Mouse (Mus musculus) heart, embryonic 15.5 days (tissue): ENCODE measurements at regions not wholly inside any gene's neighbourhood (a gene's known extent, or its start where the extent isn't known, plus 50 kb on each side); places are given as distances from the start of the nearest gene placed in this dataset.

Source experiments
- ATAC-seq: fragments of 200-750 bp; cut with Nextera tagmentation; replicated peaks from 2 replicates; pipeline ENCODE4 v1.8.0; 2017; ENCODE audit warnings: low read depth, moderate TSS enrichment; ENCODE audit not compliant: insufficient number of reproducible peaks, insufficient read depth, low FRiP score
- H3K27ac ChIP-seq: fragments of 300-500 bp; sonication (generic); 2 replicates; pipeline ENCODE4 v1.5.1; 2015; ENCODE audit warnings: mild to moderate bottlenecking, inconsistent platforms
- H3K27me3 ChIP-seq: fragments of 300-500 bp; sonication (generic); 2 replicates; pipeline ENCODE4 v1.6.1; 2015; ENCODE audit warnings: inconsistent platforms
- H3K36me3 ChIP-seq: fragments of 300-500 bp; sonication (generic); 2 replicates; pipeline ENCODE4 v1.6.1; 2015; ENCODE audit warnings: mild to moderate bottlenecking, inconsistent platforms
- H3K4me1 ChIP-seq: fragments of 300-500 bp; sonication (generic); replicated peaks from 2 replicates; pipeline ENCODE4 v1.6.1; 2015; ENCODE audit warnings: inconsistent platforms
- H3K4me2 ChIP-seq: fragments of 300-500 bp; sonication (generic); 2 replicates; pipeline ENCODE4 v1.6.1; 2015; ENCODE audit warnings: inconsistent platforms, mild to moderate bottlenecking, moderate library complexity
- H3K4me3 ChIP-seq: fragments of 300-500 bp; sonication (generic); 2 replicates; pipeline ENCODE4 v1.5.1; 2015; ENCODE audit warnings: mild to moderate bottlenecking, inconsistent platforms
- H3K9ac ChIP-seq: fragments of 300-500 bp; sonication (generic); 2 replicates; pipeline ENCODE4 v1.6.1; 2015; ENCODE audit warnings: mild to moderate bottlenecking, inconsistent platforms
- H3K9me3 ChIP-seq: fragments of 300-500 bp; sonication (generic); replicated peaks from 2 replicates; pipeline ENCODE4 v1.6.1; 2016; ENCODE audit warnings: inconsistent platforms
- WGBS: fragments of 180-500 bp; shearing (Covaris S2); methylation state at CpG from one replicate; pipeline ENCODE4 v1.1.7; 2015; ENCODE audit warnings: mixed read lengths; 5-methylcytosine and 5-hydroxymethylcytosine counted together

- ATAC-seq, result peak; percentile 70
- no peaks in the 10 kb centered on the region for H3K36me3 ChIP-seq
- WGBS, result under 1% methylated on average over 40 of the region's 40 CpGs
- H3K9me3 ChIP-seq, result no peaks in the 10 kb centered on the region
- peak overlapping the region; percentile 95 for H3K4me3 ChIP-seq
- peaks cover 39% of the 10 kb centered on the region for H3K4me1 ChIP-seq
- H3K27me3 ChIP-seq, result peaks cover 9% of the 10 kb centered on the region; the same call in 1 of the 2 replicates
- H3K9ac ChIP-seq, result peak overlapping the region; percentile 75
- peak overlapping the region; percentile 88 for H3K27ac ChIP-seq
- peak overlapping the region; percentile 94 for H3K4me2 ChIP-seq
Observed at GRCm38 (mm10) chr9:67632521-67633025, 73.1 kb upstream of the Tln2 start.

GRCm38 (mm10) chr9:67633026-67633741 is 73.7 kb upstream of the Tln2 start:
- Histone ChIP-seq H3K4me1 (peaks cover 39% of the 10 kb centered on the region), H3K4me3 (peak overlapping the region; percentile 95), H3K9ac (peak overlapping the region; percentile 75), H3K4me2 (peak overlapping the region; percentile 94), H3K36me3 (no peaks in the 10 kb centered on the region), H3K9me3 (no peaks in the 10 kb centered on the region), H3K27me3 (peaks cover 9% of the 10 kb centered on the region; the same call in 1 of the 2 replicates), H3K27ac (peak overlapping the region; percentile 88)
- peak; percentile 47; the same call in 1 of the 2 replicates for ATAC-seq
- WGBS, result under 1% methylated on average over 50 of the region's 50 CpGs

- H3K4me1 ChIP-seq, result peaks cover 35% of the 10 kb centered on the region
- H3K27me3 ChIP-seq, result peaks cover 9% of the 10 kb centered on the region; the same call in 1 of the 2 replicates
- H3K4me3 ChIP-seq, result peak overlapping the region; percentile 95
- peak; percentile 74; the same call in 1 of the 2 replicates for ATAC-seq
- H3K4me2 ChIP-seq, result peak overlapping the region; percentile 94
- no peaks in the 10 kb centered on the region for H3K36me3 ChIP-seq
- WGBS, result under 1% methylated on average over 56 of the region's 61 CpGs
- peak overlapping the region; percentile 88 for H3K27ac ChIP-seq
- no peaks in the 10 kb centered on the region for H3K9me3 ChIP-seq
- H3K9ac ChIP-seq, result peak overlapping the region; percentile 75
Observed at GRCm38 (mm10) chr9:67633761-67634441, 74.4 kb upstream of the Tln2 start.

- H3K4me3 ChIP-seq, result no peak overlapping the region
- WGBS, result 90% methylated on average over 2 of the region's 2 CpGs
- no peaks in the 10 kb centered on the region for H3K9me3 ChIP-seq
- H3K36me3 ChIP-seq, result no peaks in the 10 kb centered on the region
- no peaks in the 10 kb centered on the region for H3K27me3 ChIP-seq
- H3K27ac ChIP-seq, result no peak overlapping the region
- no peaks in the 10 kb centered on the region for H3K4me1 ChIP-seq
- ATAC-seq, result no peak
- no peak overlapping the region for H3K9ac ChIP-seq
- no peak overlapping the region for H3K4me2 ChIP-seq
Observed at GRCm38 (mm10) chr9:67646820-67647219, 87.3 kb upstream of the Tln2 start.

- Histone ChIP-seq H3K9me3 (no peaks in the 10 kb centered on the region), H3K27ac (no peak overlapping the region), H3K4me2 (no peak overlapping the region), H3K4me1 (no peaks in the 10 kb centered on the region; the same call in 1 of the 2 replicates), H3K9ac (no peak overlapping the region), H3K4me3 (no peak overlapping the region), H3K36me3 (no peaks in the 10 kb centered on the region), H3K27me3 (no peaks in the 10 kb centered on the region)
- no peak for ATAC-seq
Observed at GRCm38 (mm10) chr9:67664773-67665172, 94.5 kb upstream of the C2cd4b start.

- WGBS, result 52% methylated on average over 12 of the region's 12 CpGs
- no peak for ATAC-seq
- Histone ChIP-seq H3K27me3 (no peaks in the 10 kb centered on the region), H3K4me3 (peak overlapping the region; percentile 29), H3K4me1 (peaks cover 4% of the 10 kb centered on the region), H3K27ac (peak overlapping the region; percentile 42; the same call in 1 of the 2 replicates), H3K9ac (no peak overlapping the region), H3K9me3 (no peaks in the 10 kb centered on the region), H3K4me2 (peak overlapping the region; percentile 53), H3K36me3 (no peaks in the 10 kb centered on the region)
Observed at GRCm38 (mm10) chr9:67670261-67671020, 88.8 kb upstream of the C2cd4b start.

GRCm38 (mm10) chr9:67676906-67677305 is 82.3 kb upstream of the C2cd4b start:
- H3K9ac ChIP-seq, result no peak overlapping the region
- H3K4me2 ChIP-seq, result no peak overlapping the region
- no peaks in the 10 kb centered on the region for H3K4me1 ChIP-seq
- no peaks in the 10 kb centered on the region for H3K9me3 ChIP-seq
- no peaks in the 10 kb centered on the region for H3K27me3 ChIP-seq
- no peaks in the 10 kb centered on the region for H3K36me3 ChIP-seq
- H3K27ac ChIP-seq, result no peak overlapping the region
- no peak overlapping the region for H3K4me3 ChIP-seq
- 45% methylated on average over 1 of the region's 1 CpGs for WGBS
- no peak for ATAC-seq

GRCm38 (mm10) chr9:67683367-67683766 is 75.9 kb upstream of the C2cd4b start:
- WGBS, result 13% methylated on average over 7 of the region's 7 CpGs

GRCm38 (mm10) chr9:67692396-67692795 is 66.8 kb upstream of the C2cd4b start:
- Histone ChIP-seq H3K9me3 (no peaks in the 10 kb centered on the region), H3K4me3 (no peak overlapping the region), H3K36me3 (no peaks in the 10 kb centered on the region), H3K9ac (no peak overlapping the region), H3K27me3 (no peaks in the 10 kb centered on the region), H3K27ac (no peak overlapping the region), H3K4me2 (no peak overlapping the region), H3K4me1 (no peaks in the 10 kb centered on the region)
- no peak for ATAC-seq
- WGBS, result 88% methylated on average over 12 of the region's 13 CpGs

More at GRCm38 (mm10) chr9:67683367-67683766, 75.9 kb upstream of the C2cd4b start:
- Histone ChIP-seq H3K36me3 (no peaks in the 10 kb centered on the region), H3K9me3 (peaks cover 7% of the 10 kb centered on the region; the same call in 1 of the 2 replicates), H3K4me2 (no peak overlapping the region), H3K27ac (no peak overlapping the region), H3K27me3 (no peaks in the 10 kb centered on the region), H3K9ac (no peak overlapping the region), H3K4me1 (no peaks in the 10 kb centered on the region), H3K4me3 (no peak overlapping the region)
- no peak for ATAC-seq

GRCm38 (mm10) chr9:67693716-67694115 is 65.5 kb upstream of the C2cd4b start:
- Histone ChIP-seq H3K4me3 (no peak overlapping the region), H3K27ac (no peak overlapping the region), H3K27me3 (no peaks in the 10 kb centered on the region), H3K4me1 (no peaks in the 10 kb centered on the region), H3K9ac (no peak overlapping the region), H3K4me2 (no peak overlapping the region; the same call in 1 of the 2 replicates), H3K9me3 (no peaks in the 10 kb centered on the region), H3K36me3 (no peaks in the 10 kb centered on the region)
- ATAC-seq, result no peak
- WGBS, result 20% methylated on average over 7 of the region's 7 CpGs

- no peak overlapping the region for H3K9ac ChIP-seq
- no peak overlapping the region for H3K4me2 ChIP-seq
- H3K27me3 ChIP-seq, result no peaks in the 10 kb centered on the region
- no peak for ATAC-seq
- no peaks in the 10 kb centered on the region for H3K9me3 ChIP-seq
- H3K4me3 ChIP-seq, result no peak overlapping the region
- WGBS, result 88% methylated on average over 2 of the region's 2 CpGs
- no peaks in the 10 kb centered on the region for H3K36me3 ChIP-seq
- no peak overlapping the region for H3K27ac ChIP-seq
- no peaks in the 10 kb centered on the region for H3K4me1 ChIP-seq
Observed at GRCm38 (mm10) chr9:67698796-67699195, 60.4 kb upstream of the C2cd4b start.
